Mouse (Mus musculus) erythroblast, embryonic 14.5 days (primary cell): ENCODE data around the gene Taar1. TPM values are rescaled to one million over a fixed set of nuclear protein-coding genes. Genes with fewer than 3 reads are reported as not detected.

Experiments used
- H3K27me3 ChIP-seq: 2 replicates; pipeline ENCODE4 v1.6.1; 2012; ENCODE audit warnings: inconsistent platforms; ENCODE audit not compliant: control insufficient read depth
- H3K36me3 ChIP-seq: 2 replicates; pipeline ENCODE4 v1.6.1; 2012; ENCODE audit warnings: mild to moderate bottlenecking, inconsistent platforms; ENCODE audit not compliant: control insufficient read depth
- H3K4me1 ChIP-seq: 2 replicates; pipeline ENCODE4 v1.6.1; 2012; ENCODE audit warnings: inconsistent platforms; ENCODE audit not compliant: control insufficient read depth
- H3K4me3 ChIP-seq: replicated peaks from 2 replicates; pipeline ENCODE3; 2012; ENCODE audit warnings: moderate library complexity, mild to moderate bottlenecking, inconsistent platforms
- H3K9me3 ChIP-seq: 2 replicates; pipeline ENCODE4 v1.6.1; 2012; ENCODE audit warnings: low read length, inconsistent platforms, mixed read lengths; ENCODE audit not compliant: control insufficient read depth
- GATA1 ChIP-seq: IDR thresholded peaks from 2 replicates; pipeline ENCODE4 v1.6.1; 2012; ENCODE audit warnings: low read length, inconsistent platforms, mixed read lengths
- TAL1 ChIP-seq: IDR thresholded peaks from 3 replicates; pipeline ENCODE4 v1.6.1; 2012; ENCODE audit warnings: low read length, inconsistent platforms, mixed read lengths
- polyA plus RNA-seq: library from polyadenylated mRNA; stranded (reverse); fragments of >175 nt; gene quantifications from 2 replicates; pipeline ENCODE4 v1.2.3, GENCODE M21; 2012

Taar1 gene
- polyA plus RNA-seq = not detected in 2 replicates

DNA sequence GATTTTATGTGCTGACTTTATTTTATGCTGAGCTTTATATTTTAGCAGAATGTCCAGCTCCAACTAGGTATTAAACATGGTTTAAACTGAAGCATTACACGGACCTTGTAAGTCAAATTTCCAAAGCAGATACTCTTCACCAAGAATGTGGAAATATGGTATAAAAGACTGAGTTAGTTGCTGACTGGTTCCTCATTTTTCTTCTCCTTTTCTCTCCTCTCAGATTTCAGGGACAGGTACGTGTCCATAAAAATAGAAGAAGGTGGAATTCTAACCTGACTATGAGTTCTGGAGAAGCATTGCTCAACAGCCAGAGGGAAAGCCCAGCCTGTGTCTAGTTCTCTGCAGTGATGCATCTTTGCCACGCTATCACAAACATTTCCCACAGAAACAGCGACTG is at the start of gene Taar1:
Taar1 (plus strand) TSS at position 301 of the 400 bp plus-strand sequence.
- H3K36me3 ChIP-seq = no peaks in the 10 kb centered on the region
- no peaks in the 10 kb centered on the region for H3K4me1 ChIP-seq
- no peak within 1 kb of the TSS for H3K4me3 ChIP-seq
- H3K9me3 ChIP-seq = no peaks in the 10 kb centered on the region
- H3K27me3 ChIP-seq = no peaks in the 10 kb centered on the region
- no peak for TF ChIP-seq TAL1
- TF ChIP-seq GATA1 = no peak

DNA sequence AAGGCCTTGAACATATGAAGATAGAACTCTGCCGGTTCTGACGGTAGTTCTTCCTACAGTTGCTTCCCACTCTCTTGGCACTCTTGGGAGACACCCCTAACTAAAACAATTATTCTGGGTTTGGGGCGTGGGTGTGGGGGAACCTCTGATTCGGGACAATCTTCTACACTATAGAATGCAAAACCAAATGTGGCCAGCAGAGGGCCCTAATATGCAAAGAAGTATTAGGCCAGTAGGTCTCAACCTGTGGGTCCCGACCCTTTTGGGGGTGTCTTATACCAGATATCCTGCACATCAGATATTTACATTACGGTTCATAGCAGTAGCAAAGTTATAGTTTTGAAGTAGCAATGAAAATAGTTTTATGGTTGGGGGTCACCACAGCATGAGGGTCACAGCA is 39.5 kb upstream of the Taar1 start:
- Histone ChIP-seq H3K9me3 (no peaks in the 10 kb centered on the region), H3K36me3 (no peaks in the 10 kb centered on the region), H3K27me3 (no peaks in the 10 kb centered on the region), H3K4me1 (peaks cover 1% of the 10 kb centered on the region), H3K4me3 (no peak overlapping the region)
- TF ChIP-seq GATA1 (no peak), TAL1 (no peak)

- no peaks in the 10 kb centered on the region for H3K27me3 ChIP-seq
- H3K4me3 ChIP-seq = no peak overlapping the region
- no peaks in the 10 kb centered on the region for H3K9me3 ChIP-seq
- no peak for TF ChIP-seq GATA1
- no peak for TF ChIP-seq TAL1
- H3K36me3 ChIP-seq = no peaks in the 10 kb centered on the region
- peaks cover 8% of the 10 kb centered on the region for H3K4me1 ChIP-seq
Measured at GRCm38 (mm10) chr10:23884910-23885309, 35.2 kb upstream of the Taar1 start.

GRCm38 (mm10) chr10:23886060-23886459 is 34.1 kb upstream of the Taar1 start:
- Histone ChIP-seq H3K4me3 (no peak overlapping the region), H3K27me3 (no peaks in the 10 kb centered on the region), H3K36me3 (no peaks in the 10 kb centered on the region), H3K9me3 (no peaks in the 10 kb centered on the region), H3K4me1 (peaks cover 8% of the 10 kb centered on the region)
- TF ChIP-seq TAL1 = no peak
- no peak for TF ChIP-seq GATA1

GRCm38 (mm10) chr10:23892987-23893386 is 27.2 kb upstream of the Taar1 start:
- Histone ChIP-seq H3K4me3 (no peak overlapping the region), H3K36me3 (no peaks in the 10 kb centered on the region), H3K9me3 (no peaks in the 10 kb centered on the region), H3K4me1 (no peaks in the 10 kb centered on the region), H3K27me3 (no peaks in the 10 kb centered on the region)
- TF ChIP-seq TAL1 (no peak), GATA1 (no peak)

DNA sequence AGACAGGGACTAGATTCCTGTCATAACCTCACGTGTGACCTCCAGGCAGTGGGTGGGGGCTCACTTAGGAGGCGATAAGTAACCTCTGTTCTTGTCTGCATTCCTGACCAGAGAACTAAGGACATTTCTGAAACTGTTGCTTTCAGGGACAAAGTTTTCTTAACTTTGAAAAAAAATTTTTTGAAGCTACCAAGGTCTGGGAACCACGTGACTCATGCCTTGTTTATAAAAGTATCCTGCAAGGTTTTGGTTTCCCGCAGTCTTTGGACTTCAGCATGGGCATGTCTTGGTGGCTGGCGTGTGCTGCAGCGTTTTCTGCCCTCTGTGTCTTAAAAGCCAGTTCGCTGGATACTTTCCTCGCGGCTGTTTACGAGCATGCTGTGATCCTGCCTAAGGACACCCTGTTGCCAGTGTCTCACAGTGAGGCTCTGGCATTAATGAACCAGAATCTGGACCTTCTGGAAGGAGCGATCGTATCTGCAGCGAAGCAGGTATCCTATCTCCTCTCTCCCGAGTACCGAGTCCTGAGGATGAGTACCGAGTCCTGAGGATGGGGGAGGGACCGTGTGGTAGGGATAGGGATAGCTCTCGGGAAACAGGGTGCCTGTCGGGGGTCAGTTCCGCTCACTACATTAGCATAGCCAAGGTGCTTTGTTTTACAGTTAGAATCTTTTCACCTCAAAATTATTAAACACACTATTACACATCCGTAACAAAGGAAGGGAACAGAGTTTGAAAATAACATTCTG is 25.4 kb upstream of the Taar1 start, which contains the start of gene Vnn1:
Vnn1 (plus strand) TSS at position 88 of the 749 bp plus-strand sequence.
- Histone ChIP-seq H3K9me3 (no peaks in the 10 kb centered on the region), H3K36me3 (no peaks in the 10 kb centered on the region), H3K4me1 (no peaks in the 10 kb centered on the region), H3K4me3 (no peak within 1 kb of the TSS), H3K27me3 (no peaks in the 10 kb centered on the region)
- TF ChIP-seq GATA1 (no peak), TAL1 (no peak)

DNA sequence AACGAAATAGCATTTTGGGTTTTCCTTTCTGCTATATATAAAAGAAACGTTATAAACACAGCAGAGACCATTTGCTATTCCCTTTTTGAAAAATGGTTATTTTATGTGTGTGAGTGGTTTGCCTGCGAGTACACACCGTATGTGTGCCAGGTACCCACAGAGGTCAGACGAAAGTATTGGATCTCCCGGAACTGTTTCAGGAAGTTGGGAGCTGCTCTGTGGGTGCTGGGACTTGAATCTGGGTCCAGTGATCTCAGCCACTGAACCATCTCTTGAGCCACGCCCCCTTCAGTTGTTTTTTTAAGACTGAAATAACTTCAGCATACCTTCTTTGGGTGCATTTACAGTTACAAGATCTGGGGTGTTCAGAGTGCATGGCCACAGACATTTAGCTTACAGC is 24.8 kb upstream of the Taar1 start:
- H3K4me3 ChIP-seq = no peak overlapping the region
- H3K27me3 ChIP-seq = no peaks in the 10 kb centered on the region
- H3K9me3 ChIP-seq = no peaks in the 10 kb centered on the region
- H3K36me3 ChIP-seq = no peaks in the 10 kb centered on the region
- TF ChIP-seq GATA1 (no peak), TAL1 (no peak)
- no peaks in the 10 kb centered on the region for H3K4me1 ChIP-seq

- TF ChIP-seq GATA1 (no peak), TAL1 (no peak)
- H3K9me3 ChIP-seq = no peaks in the 10 kb centered on the region
- no peaks in the 10 kb centered on the region for H3K4me1 ChIP-seq
- H3K4me3 ChIP-seq = no peak overlapping the region
- H3K27me3 ChIP-seq = no peaks in the 10 kb centered on the region
- no peaks in the 10 kb centered on the region for H3K36me3 ChIP-seq
Measured at GRCm38 (mm10) chr10:23901119-23901518, 19.0 kb upstream of the Taar1 start.

GRCm38 (mm10) chr10:23905661-23906060 is 14.5 kb upstream of the Taar1 start:
- H3K9me3 ChIP-seq = no peaks in the 10 kb centered on the region
- no peak overlapping the region for H3K4me3 ChIP-seq
- TF ChIP-seq GATA1 (no peak), TAL1 (no peak)
- no peaks in the 10 kb centered on the region for H3K27me3 ChIP-seq
- H3K4me1 ChIP-seq = no peaks in the 10 kb centered on the region
- H3K36me3 ChIP-seq = no peaks in the 10 kb centered on the region
